Mouse (Mus musculus) MEL (cell line): ENCODE measurements around the gene Aldh3b2. TPM values are rescaled to one million over a fixed set of nuclear protein-coding genes. Genes with fewer than 3 reads are reported as not detected.
"Not testable (repeated sequence)": the region's sequence is repeated elsewhere in the genome, so short reads cannot be mapped to it uniquely, and the experiment has no call there.

Experiments used
- DNase-seq: peaks from one replicate; pipeline ENCODE4 v3.0.0; 2011; ENCODE audit warnings: low read depth, low spot score
- H3K27ac ChIP-seq: 2 replicates; pipeline ENCODE4 v1.5.1; 2012; ENCODE audit warnings: low read depth, mild to moderate bottlenecking, control low read depth, low read length, moderate library complexity; ENCODE audit not compliant: control insufficient read depth
- H3K27me3 ChIP-seq, 2 experiments: fragments of 150-350 bp in 1 of 2; sonication (generic) in 1 of 2; 2 replicates each; pipeline ENCODE4 v1.6.1; 2012; ENCODE audit warnings: low read length in 2 of 2, mild to moderate bottlenecking in 2 of 2, improper control_type of control experiment in 1 of 2, moderate library complexity in 1 of 2; ENCODE audit not compliant: insufficient read depth in 2 of 2, control insufficient read depth in 1 of 2
- H3K36me3 ChIP-seq, 2 experiments: 2 replicates each; pipeline ENCODE4 v1.6.1; 2012 to 2014; ENCODE audit warnings: low read length in 2 of 2, improper control_type of control experiment in 1 of 2, inconsistent platforms in 1 of 2, mild to moderate bottlenecking in 1 of 2; ENCODE audit not compliant: insufficient read depth in 2 of 2, control insufficient read depth in 1 of 2
- H3K4me1 ChIP-seq, 2 experiments: fragments of 150-350 bp in 1 of 2; sonication (generic) in 1 of 2; 2 replicates each; pipeline ENCODE4 v1.6.1; 2012; ENCODE audit warnings: low read length in 2 of 2, improper control_type of control experiment in 1 of 2, mild to moderate bottlenecking in 1 of 2; ENCODE audit not compliant: insufficient read depth in 2 of 2, control insufficient read depth in 1 of 2
- H3K4me3 ChIP-seq, 2 experiments: fragments of 150-350 bp in 1 of 2; sonication (generic) in 1 of 2; 2 replicates each; pipeline ENCODE4 v1.5.1; 2012; ENCODE audit warnings: low read depth in 2 of 2, low read length in 2 of 2, mild to moderate bottlenecking in 2 of 2, moderate library complexity in 2 of 2, control low read depth in 1 of 2, improper control_type of control experiment in 1 of 2; ENCODE audit not compliant: control insufficient read depth in 1 of 2, insufficient read depth in 1 of 2
- H3K79me2 ChIP-seq: 2 replicates; pipeline ENCODE4 v1.6.1; 2012; ENCODE audit warnings: mild to moderate bottlenecking, low read length, moderate library complexity; ENCODE audit not compliant: control insufficient read depth, poor library complexity, insufficient read depth
- H3K9ac ChIP-seq: 2 replicates; pipeline ENCODE4 v1.6.1; 2012; ENCODE audit warnings: low read depth, mild to moderate bottlenecking, control low read depth, low read length, moderate library complexity; ENCODE audit not compliant: control insufficient read depth, poor library complexity, severe bottlenecking
- H3K9me3 ChIP-seq: fragments of 150-350 bp; sonication (generic); replicated peaks from 2 replicates; pipeline ENCODE4 v1.6.1; 2012; ENCODE audit warnings: mild to moderate bottlenecking, low read length, improper control_type of control experiment, moderate library complexity; ENCODE audit not compliant: insufficient read depth
- CTCF ChIP-seq, 3 experiments: IDR thresholded peaks in 2 of 3; conservative IDR thresholded peaks in 1 of 3; 2 replicates each; pipeline ENCODE4 v1.5.1; 2011 to 2012; ENCODE audit warnings: low read length in 3 of 3, low read depth in 2 of 3, mild to moderate bottlenecking in 2 of 3, improper control_type of control experiment in 1 of 3, inconsistent platforms in 1 of 3, mixed read lengths in 1 of 3, moderate library complexity in 1 of 3; ENCODE audit not compliant: control insufficient read depth in 1 of 3, insufficient read depth in 1 of 3, poor library complexity in 1 of 3, severe bottlenecking in 1 of 3
- EP300 ChIP-seq, 2 experiments: IDR thresholded peaks; 2 replicates each; pipeline ENCODE4 v1.6.1; 2011; ENCODE audit warnings: improper control_type of control experiment in 2 of 2, low read length in 2 of 2, low read depth in 1 of 2, mild to moderate bottlenecking in 1 of 2
- ETS1 ChIP-seq: IDR thresholded peaks from 2 replicates; pipeline ENCODE4 v1.6.1; 2012; ENCODE audit warnings: low read depth, mild to moderate bottlenecking, inconsistent platforms, low read length, improper control_type of control experiment, moderate library complexity
- GABPA ChIP-seq: IDR thresholded peaks from 2 replicates; pipeline ENCODE4 v1.6.1; 2012; ENCODE audit warnings: low read depth, mild to moderate bottlenecking, inconsistent platforms, low read length, improper control_type of control experiment, moderate library complexity
- JUND ChIP-seq: IDR thresholded peaks from 2 replicates; pipeline ENCODE4 v1.6.1; 2011; ENCODE audit warnings: low read depth, mild to moderate bottlenecking, improper control_type of control experiment, low read length
- MAFK ChIP-seq: IDR thresholded peaks from 2 replicates; pipeline ENCODE4 v1.6.1; 2011; ENCODE audit warnings: low read depth, mild to moderate bottlenecking, low read length, improper control_type of control experiment, borderline replicate concordance
- MXI1 ChIP-seq: IDR thresholded peaks from 2 replicates; pipeline ENCODE4 v1.6.1; 2011; ENCODE audit warnings: mild to moderate bottlenecking, low read depth, low read length, improper control_type of control experiment
- MYC ChIP-seq: IDR thresholded peaks from 2 replicates; pipeline ENCODE4 v1.6.1; 2011; ENCODE audit warnings: low read depth, mild to moderate bottlenecking, low read length, improper control_type of control experiment, moderate library complexity
- NELFE ChIP-seq: IDR thresholded peaks from 2 replicates; pipeline ENCODE4 v1.6.1; 2011; ENCODE audit warnings: low read depth, low read length, improper control_type of control experiment
- NRF1 ChIP-seq: IDR thresholded peaks from 2 replicates; pipeline ENCODE4 v1.6.1; 2014; ENCODE audit warnings: low read depth, mild to moderate bottlenecking, inconsistent platforms, low read length, improper control_type of control experiment, moderate library complexity; ENCODE audit not compliant: poor library complexity, insufficient read depth, severe bottlenecking
- POLR2AphosphoS2 ChIP-seq: IDR thresholded peaks from 2 replicates; pipeline ENCODE4 v1.6.1; 2011; ENCODE audit warnings: low read length, improper control_type of control experiment
- POLR2AphosphoS5 ChIP-seq: IDR thresholded peaks from 2 replicates; pipeline ENCODE4 v1.6.1; 2012; ENCODE audit warnings: low read depth, borderline replicate concordance, mild to moderate bottlenecking, inconsistent platforms, low read length, moderate library complexity, mixed read lengths
- RAD21 ChIP-seq: IDR thresholded peaks from 2 replicates; pipeline ENCODE4 v1.6.1; 2011; ENCODE audit warnings: mild to moderate bottlenecking, low read depth, low read length, improper control_type of control experiment
- SMC3 ChIP-seq: IDR thresholded peaks from 2 replicates; pipeline ENCODE4 v1.6.1; 2011; ENCODE audit warnings: low read depth, low read length, improper control_type of control experiment
- USF1 ChIP-seq: IDR thresholded peaks from 2 replicates; pipeline ENCODE4 v1.6.1; 2014; ENCODE audit warnings: low read depth, mild to moderate bottlenecking, inconsistent platforms, low read length, improper control_type of control experiment, moderate library complexity
- ZC3H11A ChIP-seq: IDR thresholded peaks from 2 replicates; pipeline ENCODE4 v1.6.1; 2012; ENCODE audit warnings: low read depth, mild to moderate bottlenecking, inconsistent platforms, low read length, improper control_type of control experiment
- ZMIZ1 ChIP-seq: IDR thresholded peaks from 2 replicates; pipeline ENCODE4 v1.6.1; 2012; ENCODE audit warnings: low read depth, mild to moderate bottlenecking, inconsistent platforms, low read length, improper control_type of control experiment, moderate library complexity
- polyA plus RNA-seq, 2 experiments: library from polyadenylated mRNA; stranded (reverse) in 1 of 2; unstranded in 1 of 2; fragments of >175 nt in 1 of 2; fragments of >200 nt in 1 of 2; gene quantifications; 2 replicates each; pipeline versions ENCODE4 v1.2.1 to v1.2.4; 2012; ENCODE audit warnings: low replicate concordance in 2 of 2, low read depth in 1 of 2; ENCODE audit not compliant: insufficient read length in 2 of 2, insufficient read depth in 1 of 2, missing spikeins in 1 of 2
- total RNA-seq: library from RNA; depleted of rRNA; stranded (reverse); fragments of 300-350 nt; gene quantifications from 2 replicates; pipeline ENCODE4 v1.2.3, GENCODE M21; 2012

Gene Aldh3b2
- total and polyA plus RNA-seq, 3 experiments = not detected

- no peak overlapping the region for H3K27ac ChIP-seq
- H3K36me3 ChIP-seq = no peaks in the 10 kb centered on the region
- TF ChIP-seq JUND = no peak
- TF ChIP-seq NRF1 = no peak
- no peak for TF ChIP-seq ZMIZ1
- TF ChIP-seq POLR2AphosphoS2 = no peak
- TF ChIP-seq ETS1 = 0 out of 2 replicates have a peak, but pooled peaks have one; percentile 7
- TF ChIP-seq, all 39 proteins: peak for 1
- no peaks in the 10 kb centered on the region for H3K9me3 ChIP-seq
- no peaks in the 10 kb centered on the region for H3K79me2 ChIP-seq
- H3K27me3 ChIP-seq = 0 out of 4 replicates have a peak, but pooled peaks cover 2 to 3% of the 10 kb centered on the region in 2 experiments
- H3K4me3 ChIP-seq = no peak overlapping the region
- H3K4me1 ChIP-seq = no peaks in the 10 kb centered on the region
- DNase-seq = peak; percentile 36
- no peak overlapping the region for H3K9ac ChIP-seq
Observed at GRCm38 (mm10) chr19:3967258-3967657, 4.9 kb upstream of the Aldh3b2 start.

- H3K9me3 ChIP-seq, H3K27ac ChIP-seq, H3K27me3 ChIP-seq, H3K36me3 ChIP-seq, DNase-seq, H3K4me1 ChIP-seq, H3K79me2 ChIP-seq, H3K4me3 ChIP-seq, H3K9ac ChIP-seq: not testable (repeated sequence)
Observed at GRCm38 (mm10) chr19:3974608-3975007, 2.5 kb downstream of the Aldh3b2 start.

- Histone ChIP-seq H3K27ac (no peak overlapping the region), H3K36me3 (no peaks in the 10 kb centered on the region), H3K4me1 (no peaks in the 10 kb centered on the region), H3K9me3 (no peaks in the 10 kb centered on the region), H3K9ac (no peak overlapping the region), H3K4me3 (no peak overlapping the region), H3K27me3 (peaks cover 0 to 2% of the 10 kb centered on the region in 2 experiments; a peak in 2 of 4 replicates), H3K79me2 (no peaks in the 10 kb centered on the region)
- no peak for TF ChIP-seq NELFE
- no peak for TF ChIP-seq GABPA
- no peak for TF ChIP-seq MAFK
- DNase-seq = no peak
Observed at GRCm38 (mm10) chr19:3975866-3976265, 3.7 kb downstream of the Aldh3b2 start.

GRCm38 (mm10) chr19:3980309-3980708 is 8.2 kb downstream of the Aldh3b2 start:
- Histone ChIP-seq H3K27ac (no peak overlapping the region), H3K27me3 (no peaks in the 10 kb centered on the region; a peak in 1 of 4 replicates), H3K4me1 (no peaks in the 10 kb centered on the region), H3K79me2 (no peaks in the 10 kb centered on the region), H3K36me3 (no peaks in the 10 kb centered on the region), H3K9ac (no peak overlapping the region), H3K4me3 (no peak overlapping the region), H3K9me3 (no peaks in the 10 kb centered on the region)
- TF ChIP-seq ZC3H11A = peak; percentile 87
- TF ChIP-seq POLR2AphosphoS5 = no peak
- TF ChIP-seq ETS1 = no peak
- no peak for TF ChIP-seq MYC
- no peak for TF ChIP-seq EP300 (IDR thresholded peaks at IDR 0.05; ENCODE audit: low read depth in 1 of 2, low read length in 2 of 2)
- TF ChIP-seq CTCF (IDR thresholded peaks at IDR 0.05 in 2 of 3, conservative IDR thresholded peaks at IDR 0.05 in 1 of 3; ENCODE audit: control insufficient read depth in 1 of 3, insufficient read depth in 1 of 3, low read depth in 2 of 3, low read length in 3 of 3, poor library complexity in 1 of 3, severe bottlenecking in 1 of 3) = peak; percentile 47 to 96 (median 83)
- no peak for TF ChIP-seq MXI1
- peak; percentile 93 for TF ChIP-seq RAD21
- TF ChIP-seq SMC3 = peak; percentile 91
- no peak for TF ChIP-seq USF1
- peak; percentile 86 for DNase-seq
